7 mouse cellular contexts compared by ENCODE assay signal in genomic region chr17:10316446-10316845, GRCm38 (mm10). TPM values are rescaled to one million over a fixed set of nuclear protein-coding genes. Genes with fewer than 3 reads are reported as not detected.
DNase-seq lines count a peak whose midpoint lies in the region; ATAC-seq and TF ChIP-seq lines count a peak whose summit lies in the region.

No protein-coding gene starts in this region.

- H3K4me3 ChIP-seq in lung, postnatal 0 days (ENCODE audit: low read depth, low read length), result peak overlapping the region; percentile 91
- peak overlapping the region; percentile 90 for H3K4me3 ChIP-seq in forebrain, embryonic 14.5 days (ENCODE audit: low read depth, low read length)
- H3K4me3 ChIP-seq in limb, embryonic 15.5 days, result peak overlapping the region; percentile 32
- peak overlapping the region; percentile 38 for H3K4me3 ChIP-seq in stomach, embryonic 16.5 days (replicated peaks; ENCODE audit: low read length)

- H3K36me3 ChIP-seq in lung, postnatal 0 days (ENCODE audit: insufficient read depth, low read length), result no peaks in the 10 kb centered on the region
- H3K36me3 ChIP-seq in forebrain, embryonic 14.5 days (ENCODE audit: control insufficient read depth, insufficient read depth, low read length), result no peaks in the 10 kb centered on the region
- H3K36me3 ChIP-seq in limb, embryonic 15.5 days, result no peaks in the 10 kb centered on the region
- H3K36me3 ChIP-seq in stomach, embryonic 16.5 days (ENCODE audit: control insufficient read depth, insufficient read depth, low read length), result no peaks in the 10 kb centered on the region

- H3K27me3 ChIP-seq in lung, postnatal 0 days (replicated peaks; ENCODE audit: insufficient read depth, low read length), result no peaks in the 10 kb centered on the region
- no peaks in the 10 kb centered on the region for H3K27me3 ChIP-seq in forebrain, embryonic 14.5 days (replicated peaks; ENCODE audit: control insufficient read depth, insufficient read depth, low read length)
- no peaks in the 10 kb centered on the region for H3K27me3 ChIP-seq in limb, embryonic 15.5 days
- H3K27me3 ChIP-seq in stomach, embryonic 16.5 days (ENCODE audit: control insufficient read depth, insufficient read depth, low read length), result no peaks in the 10 kb centered on the region

- H3K9me3 ChIP-seq in lung, postnatal 0 days (ENCODE audit: low read length), result no peaks in the 10 kb centered on the region
- no peaks in the 10 kb centered on the region for H3K9me3 ChIP-seq in forebrain, embryonic 14.5 days (replicated peaks; ENCODE audit: control insufficient read depth, low read length)
- H3K9me3 ChIP-seq in limb, embryonic 15.5 days, result no peaks in the 10 kb centered on the region
- no peaks in the 10 kb centered on the region for H3K9me3 ChIP-seq in stomach, embryonic 16.5 days (replicated peaks; ENCODE audit: control insufficient read depth, low read length)

- H3K4me1 ChIP-seq in lung, postnatal 0 days (ENCODE audit: insufficient read depth, low read depth, low read length), result peaks cover 9% of the 10 kb centered on the region; the same call in 1 of the 2 replicates
- peaks cover 21% of the 10 kb centered on the region for H3K4me1 ChIP-seq in forebrain, embryonic 14.5 days (ENCODE audit: control insufficient read depth, insufficient read depth, low read length)
- peaks cover 16% of the 10 kb centered on the region; the same call in 1 of the 2 replicates for H3K4me1 ChIP-seq in limb, embryonic 15.5 days
- peaks cover 9% of the 10 kb centered on the region for H3K4me1 ChIP-seq in stomach, embryonic 16.5 days (ENCODE audit: control insufficient read depth, insufficient read depth, low read length)

- TF ChIP-seq CTCF in lung, postnatal 0 days (IDR thresholded peaks at IDR 0.05), result no peak

- 0% methylated on average over 1 of the region's 1 CpGs for WGBS in lung, postnatal 0 days
- 2% methylated on average over 1 of the region's 1 CpGs for WGBS in forebrain, embryonic 14.5 days
- 9% methylated on average over 1 of the region's 1 CpGs for WGBS in limb, embryonic 15.5 days
- WGBS in stomach, embryonic 16.5 days, result 0% methylated on average over 1 of the region's 1 CpGs

- no peak for ATAC-seq in lung, postnatal 0 days
- no peak for ATAC-seq in forebrain, embryonic 14.5 days
- no peak for ATAC-seq in limb, embryonic 15.5 days (ENCODE audit: insufficient number of reproducible peaks, low FRiP score, low TSS enrichment, low read depth)
- ATAC-seq in stomach, embryonic 16.5 days (ENCODE audit: insufficient read depth, low FRiP score), result no peak

- H3K4me2 ChIP-seq in lung, postnatal 0 days (replicated peaks; ENCODE audit: low read depth, low read length), result peak overlapping the region; percentile 73
- H3K4me2 ChIP-seq in forebrain, embryonic 14.5 days (ENCODE audit: low read length), result peak overlapping the region; percentile 67
- H3K4me2 ChIP-seq in limb, embryonic 15.5 days, result peak overlapping the region; percentile 42
- peak overlapping the region; percentile 56 for H3K4me2 ChIP-seq in stomach, embryonic 16.5 days (ENCODE audit: low read depth, low read length)

- peak overlapping the region; percentile 34; the same call in 1 of the 2 replicates for H3K9ac ChIP-seq in lung, postnatal 0 days (replicated peaks; ENCODE audit: low read depth)
- H3K9ac ChIP-seq in forebrain, embryonic 14.5 days (ENCODE audit: low read length), result peak overlapping the region; percentile 60
- no peak overlapping the region for H3K9ac ChIP-seq in limb, embryonic 15.5 days
- no peak overlapping the region for H3K9ac ChIP-seq in stomach, embryonic 16.5 days (ENCODE audit: low read length)

- TF ChIP-seq EP300 in lung, postnatal 0 days (IDR thresholded peaks at IDR 0.05), result peak; percentile 18; the same call in 1 of the 2 replicates

- DNase-seq in lung, postnatal 0 days (ENCODE audit: low spot score), result no peak
- DNase-seq in lung, postnatal 36 days, result no peak
- no peak for DNase-seq in forebrain, embryonic 14.5 days (ENCODE audit: low spot score)
- no peak for DNase-seq in gastrocnemius, postnatal 4 days (ENCODE audit: low spot score in 2 of 2)
- no peak for DNase-seq in Muller cell, postnatal 12 days (ENCODE audit: inconsistent ontology term)

- H3K27ac ChIP-seq in lung, postnatal 0 days (ENCODE audit: low read length), result peak overlapping the region; percentile 69
- H3K27ac ChIP-seq in forebrain, embryonic 14.5 days (ENCODE audit: low read depth, low read length), result peak overlapping the region; percentile 39
- no peak overlapping the region for H3K27ac ChIP-seq in limb, embryonic 15.5 days
- H3K27ac ChIP-seq in stomach, embryonic 16.5 days (ENCODE audit: low read length), result no peak overlapping the region

RNA-seq across cellular contexts. Expression of gene Qk, which starts 3.2 kb away (rescaled TPM):
- polyA plus RNA-seq in lung, postnatal 0 days (2015; fragmentation: Nextera tagmentation; extraction: Ambion mirVana), result 60.2 and 67.9 TPM in 2 replicates
- 46.6 and 53.3 TPM in 2 replicates for polyA plus RNA-seq in forebrain, embryonic 14.5 days (2014; fragmentation: Nextera tagmentation; extraction: Ambion mirVana)
- 25.7 and 26.1 TPM in 2 replicates for polyA plus RNA-seq in limb, embryonic 15.5 days (2015; fragmentation: Nextera tagmentation; extraction: Ambion mirVana)
- polyA plus RNA-seq in stomach, embryonic 16.5 days (2015; fragmentation: Nextera tagmentation; extraction: Ambion mirVana), result 15.9 and 17.1 TPM in 2 replicates
- 100 to 1,000 TPM; 316 to 362 TPM for total RNA-seq in gastrocnemius, postnatal 4 days (2021)

Comparison
In these comparisons a context has a peak if more than half of its experiments do, and no peak if none do; other contexts are left out.
1. H3K27ac ChIP-seq: peak in lung, postnatal 0 days (single experiment) and forebrain, embryonic 14.5 days (single experiment); none in limb, embryonic 15.5 days (single experiment) and stomach, embryonic 16.5 days (single experiment).
2. H3K4me3 ChIP-seq: peak in every context shown above with its lines; median percentile 91 in lung, postnatal 0 days; 90 in forebrain, embryonic 14.5 days; 38 in stomach, embryonic 16.5 days; 32 in limb, embryonic 15.5 days.
3. H3K9ac ChIP-seq: peak in lung, postnatal 0 days (single experiment) and forebrain, embryonic 14.5 days (single experiment); none in limb, embryonic 15.5 days (single experiment) and stomach, embryonic 16.5 days (single experiment).
4. Peak in every context shown above with its lines, with median percentiles within 50 percentile points of each other: H3K4me2 ChIP-seq.